Mouse (Mus musculus) liver, adult 2 months (tissue): ENCODE results near the gene Gm20388.

Experiments used
- CTCF ChIP-seq: fragments of 200-500 bp; IDR thresholded peaks from 2 replicates; pipeline ENCODE4 v1.5.1; 2011; ENCODE audit warnings: low read depth, low read length, control low read depth
- POLR2A ChIP-seq: fragments of 200-500 bp; IDR thresholded peaks from 2 replicates; pipeline ENCODE4 v1.6.1; 2011; ENCODE audit warnings: low read length, control low read depth; ENCODE audit not compliant: insufficient read depth; ENCODE audit errors: extremely low read depth

GRCm38 (mm10) chr8:123652641-123653040 is 3742.0 kb downstream of the Gm20388 start:
- TF ChIP-seq POLR2A (no peak), CTCF (0 out of 2 replicates have a peak, but pooled peaks have one; percentile 7)
